Mouse (Mus musculus): ENCODE results near the gene Gm45837.

GRCm38 (mm10) chr7:101465392-101465791 is 54.7 kb downstream of the Gm45837 start:
- no peak for TF ChIP-seq CTCF (conservative IDR thresholded peaks at IDR 0.05; ENCODE audit: low read length)
- no peak for TF ChIP-seq POU5F1 (IDR thresholded peaks at IDR 0.05; ENCODE audit: borderline replicate concordance, low read length)
- no peak for TF ChIP-seq NANOG (IDR thresholded peaks at IDR 0.05; ENCODE audit: borderline replicate concordance, low read length)

Measured in E14TG2a.4 (cell line).